Mouse (Mus musculus): Measurements from ENCODE around the gene Scai.

Scai gene

DNA sequence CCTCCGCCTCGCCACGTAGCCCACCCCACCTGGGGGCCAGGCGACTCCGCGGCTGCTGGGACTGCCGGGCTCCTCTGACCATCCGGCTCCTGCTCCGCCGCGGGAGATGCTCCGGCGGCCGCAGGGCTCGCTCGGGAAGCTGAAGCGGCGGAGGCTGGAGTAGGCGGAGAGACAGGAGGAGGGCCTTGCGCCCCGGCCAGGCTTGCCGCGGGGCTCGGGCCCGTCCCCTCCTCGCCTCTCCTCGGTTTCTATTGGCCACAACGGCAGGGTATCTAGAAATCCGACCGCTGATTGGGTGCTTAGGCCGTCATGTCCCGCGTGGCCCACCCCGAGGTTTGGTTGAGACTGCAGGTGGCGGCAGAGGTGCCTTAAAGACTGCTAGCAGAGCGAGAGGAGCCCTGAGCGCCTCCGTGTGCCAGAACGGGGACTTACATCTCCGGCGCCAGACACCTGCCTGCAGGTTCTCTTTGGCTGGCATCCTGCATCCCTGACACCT lies at the start of gene Scai:
TSS of gene Scai (minus strand) at position 174 of the 496 bp plus-strand sequence.
- CTCF ChIA-PET = interaction anchor here in 3 of 4 experiments (0.8 to 1.0 kb wide), 4 partner anchors 18 to 93 kb away, joined by 3 read pairs; no protein-coding TSS in a partner anchor

DNA sequence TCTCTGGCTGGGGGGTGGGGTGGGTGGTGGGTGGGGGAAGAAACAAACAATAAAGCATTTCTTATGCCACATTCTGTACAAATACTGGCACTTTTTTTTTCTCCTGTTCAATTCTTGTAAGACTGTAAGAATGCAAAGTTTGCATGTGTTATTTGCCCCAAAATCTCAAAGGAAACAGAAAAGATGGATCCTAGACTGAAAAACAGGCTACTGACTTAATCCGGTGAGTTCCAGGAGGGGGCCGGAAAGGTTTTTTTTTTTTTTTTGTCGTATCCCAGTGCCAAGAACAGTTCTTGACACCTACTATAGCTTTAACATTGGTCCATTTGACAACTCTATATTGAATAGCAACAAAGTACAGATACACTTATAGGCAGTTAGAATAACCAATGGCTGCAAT lies 36.2 kb upstream of the Scai start:
- ChIA-PET POLR2A (interaction anchor here in 3 of 4 experiments (0.6 to 3.6 kb wide), 16 partner anchors 10 to 227 kb away, joined by 3 to 19 read pairs (median 4); partner anchors contain the start of genes Arpc5l (in 3 of the 3), Rpl35 (in 2 of the 3) and Scai (in 1 of the 3)), CTCF (interaction anchor here in 1 of 4 experiments (1.1 kb wide), 1 partner anchor 10 kb away, joined by 3 read pairs; no protein-coding TSS in a partner anchor)

More for the DNA sequence above, at the start of gene Scai:
- POLR2A ChIA-PET = interaction anchor here in 3 of 4 experiments (0.6 to 2.5 kb wide), 21 partner anchors 9 to 345 kb away, joined by 3 to 19 read pairs (median 4); partner anchors contain the start of genes Arpc5l (in 1 of the 3), Golga1 (in 1 of the 3), Ppp6c (in 1 of the 3) and Rpl35 (in 1 of the 3)

DNA sequence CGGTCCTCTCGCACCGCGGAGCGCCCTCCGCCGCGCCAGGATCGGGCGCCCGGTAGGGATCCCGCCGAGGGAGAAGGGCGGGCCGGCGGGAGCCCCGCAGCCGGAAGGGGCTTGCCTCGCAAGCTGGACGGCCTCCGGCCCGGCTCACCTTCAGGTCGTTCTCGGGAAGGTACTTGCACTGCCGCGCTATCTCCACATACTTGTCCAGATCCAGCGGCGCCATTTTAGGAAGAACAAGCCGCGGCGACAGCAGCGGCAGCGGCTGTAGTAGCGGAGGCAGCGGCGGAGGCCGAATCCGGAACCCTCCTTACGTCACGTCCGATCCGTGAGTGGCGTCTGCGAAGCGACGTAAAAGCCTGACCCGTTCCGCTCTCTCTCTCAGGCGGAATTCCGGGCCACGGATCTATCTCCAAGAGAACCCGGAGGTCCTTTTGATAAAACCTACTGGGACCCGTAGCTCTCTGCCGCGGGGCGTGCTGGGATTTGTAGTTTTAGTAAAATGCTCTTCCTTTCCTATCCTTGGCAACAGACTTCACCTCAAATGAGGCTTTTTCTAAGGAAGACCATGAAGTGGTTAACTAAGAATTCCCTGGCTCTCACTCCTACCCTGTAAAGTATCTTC lies 35.6 kb upstream of the Scai start, which contains the start of gene Ppp6c:
TSS of gene Ppp6c (minus strand) at position 433 of the 622 bp plus-strand sequence.
- CTCF ChIA-PET = interaction anchor here in 1 of 4 experiments (1.1 kb wide), 1 partner anchor 11 kb away, joined by 3 read pairs; no protein-coding TSS in a partner anchor
- POLR2A ChIA-PET = interaction anchor here in 3 of 4 experiments (0.5 to 3.6 kb wide), 18 partner anchors 7 to 441 kb away, joined by 3 to 19 read pairs (median 4); partner anchors contain the start of genes Arpc5l (in 2 of the 3), Rpl35 (in 2 of the 3) and Scai (in 1 of the 3)

DNA sequence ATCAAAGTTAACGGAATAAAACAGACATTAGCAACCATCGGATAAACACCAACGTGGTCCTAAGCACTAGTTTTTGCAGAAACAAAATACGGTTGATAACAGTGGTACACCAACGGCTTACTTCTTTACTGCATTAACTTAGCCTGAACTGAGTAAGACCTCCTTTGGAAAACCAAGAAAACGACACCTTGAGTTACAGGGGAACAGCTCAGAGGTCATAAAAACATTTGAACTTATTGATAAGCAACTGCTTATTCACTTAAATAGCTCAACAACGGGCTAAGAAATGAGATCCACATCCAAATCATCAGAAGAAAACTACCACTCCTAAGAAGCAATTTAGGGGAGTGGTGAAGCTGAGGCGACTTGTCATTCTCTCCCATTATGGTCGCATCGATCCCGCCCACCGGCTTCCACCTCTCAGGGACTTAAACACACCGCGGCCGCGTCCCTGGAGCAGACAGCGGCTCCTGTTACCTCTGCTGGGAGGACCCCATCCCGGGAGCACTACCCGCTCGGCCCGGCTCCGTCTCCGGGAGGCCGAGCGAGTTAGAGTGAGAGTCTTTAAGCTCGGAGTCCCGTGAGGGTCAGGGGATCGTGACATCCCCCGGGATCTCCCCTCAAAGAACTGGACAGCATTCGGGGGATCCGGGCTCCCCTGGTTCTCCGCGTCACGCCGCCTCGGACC lies 34.9 kb upstream of the Scai start:
- POLR2A ChIA-PET = interaction anchor here in 3 of 4 experiments (0.5 to 3.6 kb wide), 12 partner anchors 8 to 440 kb away, joined by 3 to 19 read pairs (median 4); partner anchors contain the start of genes Arpc5l (in 2 of the 3), Rpl35 (in 2 of the 3) and Scai (in 1 of the 3)
- CTCF ChIA-PET = interaction anchor here in 1 of 4 experiments (1.1 kb wide), 1 partner anchor 11 kb away, joined by 3 read pairs; no protein-coding TSS in a partner anchor

DNA sequence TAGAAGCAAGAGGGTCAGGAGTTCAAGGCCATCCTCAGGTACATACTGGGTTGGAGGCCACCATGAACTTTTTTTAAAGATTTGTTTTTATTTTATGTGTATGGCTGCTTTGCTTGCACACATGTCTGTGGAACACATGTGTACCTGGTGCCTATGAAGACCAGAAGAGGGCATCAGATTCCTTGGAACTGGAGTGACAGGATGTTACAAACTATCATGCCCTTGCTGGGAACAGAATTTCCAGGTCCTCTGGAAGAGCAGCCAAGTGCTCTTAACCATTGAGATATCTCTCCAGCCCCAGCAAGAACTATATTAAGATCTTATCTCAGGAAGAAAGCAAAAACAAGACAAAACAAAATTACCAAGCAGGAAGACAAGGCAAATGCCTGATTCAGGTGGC lies 34.1 kb upstream of the Scai start:
- POLR2A ChIA-PET = interaction anchor here in 3 of 4 experiments (0.7 to 3.6 kb wide), 5 partner anchors 10 to 44 kb away, joined by 3 to 19 read pairs (median 3); partner anchors contain the start of gene Scai (in 1 of the 3)

GRCm38 (mm10) chr2:39220010-39220409 lies 29.5 kb upstream of the Scai start:
- CTCF ChIA-PET = no interaction called here
- POLR2A ChIA-PET = interaction anchor here in 2 of 4 experiments (0.9 to 2.3 kb wide), 7 partner anchors 9 to 219 kb away, joined by 3 to 7 read pairs (median 4); partner anchors contain the start of gene Golga1 (in 1 of the 2)

More for the DNA sequence above, 34.1 kb upstream of the Scai start:
- CTCF ChIA-PET = interaction anchor here in 1 of 4 experiments (0.7 kb wide), 1 partner anchor 629 kb away, joined by 5 read pairs; no protein-coding TSS in a partner anchor

- ChIA-PET CTCF (interaction anchor here in 2 of 4 experiments (0.6 to 0.8 kb wide), 2 partner anchors 64 to 236 kb away, joined by 3 to 5 read pairs; no protein-coding TSS in a partner anchor), POLR2A (interaction anchor here in 2 of 4 experiments (0.9 to 2.3 kb wide), 6 partner anchors 10 to 218 kb away, joined by 3 to 7 read pairs (median 4); partner anchors contain the start of gene Golga1 (in 1 of the 2))
Measured at GRCm38 (mm10) chr2:39219034-39219433, 28.5 kb upstream of the Scai start.

GRCm38 (mm10) chr2:39217150-39217549 lies 26.6 kb upstream of the Scai start:
- POLR2A ChIA-PET = interaction anchor here in 2 of 4 experiments (0.7 to 1.7 kb wide), 2 partner anchors 9 to 14 kb away, joined by 3 to 8 read pairs; partner anchors contain the start of gene Ppp6c (in 1 of the 2)

GRCm38 (mm10) chr2:39210738-39211137 lies 20.2 kb upstream of the Scai start:
- CTCF ChIA-PET = no interaction called here
- POLR2A ChIA-PET = no interaction called here

More at GRCm38 (mm10) chr2:39217150-39217549, 26.6 kb upstream of the Scai start:
- CTCF ChIA-PET = no interaction called here

DNA sequence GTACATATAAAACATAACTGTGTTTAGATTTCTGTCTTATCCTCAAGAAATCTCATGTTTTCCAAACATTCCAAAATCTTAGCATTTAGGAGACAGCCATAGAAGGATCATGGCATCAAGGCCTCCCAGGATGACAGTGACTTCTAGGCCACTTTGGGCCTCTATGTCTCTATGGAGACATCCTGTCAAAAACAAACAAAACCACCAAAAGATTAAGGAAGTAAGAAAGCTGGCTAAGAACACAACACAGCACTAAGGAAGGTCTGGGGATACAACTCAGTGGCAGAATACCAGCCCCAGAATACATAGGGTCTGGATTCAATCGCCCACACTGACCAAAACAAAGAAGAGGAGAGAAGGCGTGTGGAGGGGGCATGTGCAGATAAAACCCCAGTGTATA lies 12.8 kb upstream of the Scai start:
- ChIA-PET POLR2A (interaction anchor here in 2 of 4 experiments (0.8 to 1.5 kb wide), 4 partner anchors 13 to 25 kb away, joined by 3 to 4 read pairs (median 4); no protein-coding TSS in a partner anchor), CTCF (no interaction called here)

- CTCF ChIA-PET = no interaction called here
- POLR2A ChIA-PET = interaction anchor here in 2 of 4 experiments (0.9 to 1.9 kb wide), 4 partner anchors 9 to 13 kb away, joined by 4 to 6 read pairs (median 4); no protein-coding TSS in a partner anchor
Measured at GRCm38 (mm10) chr2:39194809-39195208, 4.3 kb upstream of the Scai start.

DNA sequence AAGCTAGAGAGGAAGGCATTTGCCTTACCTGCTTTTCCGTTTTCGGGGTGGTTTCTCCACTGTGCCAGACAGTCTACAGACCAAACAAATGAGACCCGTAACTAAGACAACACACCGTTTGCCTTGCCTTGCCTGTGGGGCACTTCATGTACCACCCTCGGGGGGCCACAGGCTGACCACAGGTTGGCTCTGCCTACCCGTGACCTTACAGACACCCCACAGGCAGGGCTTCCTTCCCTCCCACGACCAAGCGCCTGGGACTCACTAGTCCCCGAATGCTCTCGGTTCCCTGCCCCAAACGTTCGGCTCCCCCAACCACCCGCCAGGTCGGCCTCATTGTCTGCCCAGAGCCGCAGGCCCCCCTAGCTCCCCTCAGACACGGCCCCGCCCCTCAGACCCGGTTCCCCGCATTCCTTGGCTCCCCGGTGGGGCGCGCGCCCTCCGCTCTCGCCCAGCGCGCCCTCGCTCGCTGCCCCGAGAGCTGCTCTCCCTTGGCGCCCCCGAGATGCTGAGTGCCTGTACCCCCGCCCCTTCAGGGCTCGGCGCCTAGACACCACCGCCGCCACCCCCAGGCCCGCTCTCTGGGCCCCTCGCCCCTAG lies 473 bp downstream of the Scai start:
- ChIA-PET CTCF (interaction anchor here in 3 of 4 experiments (0.8 to 1.0 kb wide), 5 partner anchors 18 to 92 kb away, joined by 3 to 4 read pairs (median 3); no protein-coding TSS in a partner anchor), POLR2A (interaction anchor here in 3 of 4 experiments (0.6 to 2.1 kb wide), 25 partner anchors 9 to 838 kb away, joined by 3 to 19 read pairs (median 4); partner anchors contain the start of genes Arpc5l (in 1 of the 3), Golga1 (in 1 of the 3), Ppp6c (in 1 of the 3) and Rpl35 (in 1 of the 3))

GRCm38 (mm10) chr2:39185942-39186341 lies 4.6 kb downstream of the Scai start:
- ChIA-PET POLR2A (interaction anchor here in 2 of 4 experiments (0.7 to 1.3 kb wide), 9 partner anchors 9 to 181 kb away, joined by 3 to 5 read pairs (median 4); partner anchors contain the start of genes Arpc5l (in 1 of the 2) and Rpl35 (in 1 of the 2)), CTCF (interaction anchor here in 2 of 4 experiments (0.5 to 0.6 kb wide), 3 partner anchors 20 to 156 kb away, joined by 3 to 4 read pairs (median 3); no protein-coding TSS in a partner anchor)

DNA sequence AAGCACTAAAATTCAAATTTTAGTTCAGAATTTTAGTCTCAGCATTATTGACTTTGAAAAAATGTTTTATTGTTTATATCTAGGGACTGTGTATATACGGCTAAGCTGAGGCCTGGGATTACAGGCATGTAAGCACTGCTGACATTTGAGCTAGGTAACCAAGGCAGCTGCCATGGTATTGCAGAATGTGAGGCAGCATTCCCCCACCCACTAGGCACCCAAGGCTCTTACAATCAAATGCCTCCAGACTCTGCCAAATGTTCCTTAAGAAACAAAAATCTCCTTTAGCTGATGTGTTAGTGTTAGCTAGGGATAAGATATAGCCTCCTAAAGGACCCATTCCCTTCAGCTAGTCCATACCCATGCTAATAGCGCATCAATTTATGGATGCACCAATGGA lies 6.9 kb downstream of the Scai start:
- CTCF ChIA-PET = interaction anchor here in 1 of 4 experiments (0.6 kb wide), 1 partner anchor 247 kb away, joined by 4 read pairs; no protein-coding TSS in a partner anchor

DNA sequence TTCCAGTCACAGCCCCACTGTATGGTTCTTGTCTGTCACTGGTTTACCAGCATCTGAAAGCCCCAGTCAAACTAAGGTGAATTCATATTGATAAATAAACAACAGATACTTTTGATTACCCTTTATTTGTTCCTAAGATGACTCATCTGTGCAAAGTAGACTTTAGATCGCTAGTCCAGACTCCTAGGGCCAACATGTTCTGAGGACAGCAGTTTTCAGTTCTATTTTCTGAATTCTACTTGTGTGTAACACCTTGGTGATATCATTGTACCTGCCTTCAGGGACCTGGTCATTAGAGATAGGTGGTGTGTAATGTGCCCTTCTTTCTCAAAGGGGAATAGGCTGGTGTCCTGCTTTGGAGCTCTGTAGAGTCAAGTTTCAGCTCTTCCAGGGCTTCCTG lies 29.5 kb downstream of the Scai start:
- CTCF ChIA-PET = interaction anchor here in 1 of 4 experiments (0.6 kb wide), 1 partner anchor 64 kb away, joined by 3 read pairs; no protein-coding TSS in a partner anchor
- POLR2A ChIA-PET = interaction anchor here in 2 of 4 experiments (0.6 to 1.2 kb wide), 4 partner anchors 11 to 92 kb away, joined by 3 to 4 read pairs (median 4); partner anchors contain the start of gene Scai (in 1 of the 2)

More for the DNA sequence above, 6.9 kb downstream of the Scai start:
- POLR2A ChIA-PET = interaction anchor here in 2 of 4 experiments (0.5 to 2.2 kb wide), 4 partner anchors 11 to 145 kb away, joined by 3 to 7 read pairs (median 4); partner anchors contain the start of gene Ppp6c (in 1 of the 2)

GRCm38 (mm10) chr2:39157916-39158315 lies 32.6 kb downstream of the Scai start:
- CTCF ChIA-PET = interaction anchor here in 1 of 4 experiments (0.6 kb wide), 1 partner anchor 412 kb away, joined by 5 read pairs; no protein-coding TSS in a partner anchor
- POLR2A ChIA-PET = no interaction called here

DNA sequence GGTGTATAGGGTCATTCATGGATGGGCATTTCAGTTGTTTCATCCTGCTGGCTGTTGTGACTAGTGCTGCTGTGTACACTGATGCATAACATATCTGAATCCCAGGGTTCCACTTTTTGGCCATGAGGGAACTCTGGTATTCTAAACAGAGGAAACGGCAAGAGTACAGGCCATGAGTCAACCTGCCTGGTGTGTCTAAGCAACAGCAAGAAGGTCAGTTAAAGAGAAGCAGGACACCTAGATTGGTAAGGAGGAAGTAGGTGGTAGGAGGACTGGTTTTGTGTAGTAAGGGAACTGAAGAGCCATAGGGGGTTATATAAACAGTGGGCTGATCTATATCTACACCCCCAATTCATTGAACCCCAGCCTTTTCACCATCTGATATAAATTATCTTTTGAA lies 33.7 kb downstream of the Scai start:
- ChIA-PET POLR2A (no interaction called here), CTCF (no interaction called here)
